Mouse (Mus musculus) T-helper 1 cell (primary cell): Measurements from ENCODE around the gene Rnf220.

Experiments used
- in situ Hi-C: fragments of 300-600 bp; cut with MboI, MseI; formaldehyde crosslinking; loops from one replicate; pipeline ENCODE4 v1.15.1; 2025; ENCODE audit warnings: high pct_unique_total_duplicates

The Rnf220 gene

GRCm38 (mm10) chr4:117496482-117497165 is at the start of gene Rnf220:
Gene Rnf220, minus strand, starts transcription at chr4:117497052.
- in situ Hi-C loops: no loop called here

GRCm38 (mm10) chr4:117546616-117547015 is 49.8 kb upstream of the Rnf220 start:
- in situ Hi-C loops: loop anchor here (10.0 kb wide), 1 partner anchor 1628 kb away; the partner anchor contains the start of gene Zfp691

GRCm38 (mm10) chr4:117545448-117545847 is 48.6 kb upstream of the Rnf220 start:
- in situ Hi-C loops: loop anchor here (10.0 kb wide), 1 partner anchor 1629 kb away; the partner anchor contains the start of gene Zfp691

GRCm38 (mm10) chr4:117540571-117540970 is 43.7 kb upstream of the Rnf220 start:
- in situ Hi-C loops: loop anchor here (10.0 kb wide), 1 partner anchor 1634 kb away; the partner anchor contains the start of gene Zfp691

GRCm38 (mm10) chr4:117539329-117539980 is 42.6 kb upstream of the Rnf220 start:
- in situ Hi-C loops: loop anchor here (10.0 kb wide), 1 partner anchor 795 kb away; no protein-coding TSS in a partner anchor

- in situ Hi-C loops: loop anchor here (10.0 kb wide), 1 partner anchor 792 kb away; no protein-coding TSS in a partner anchor
These were observed 40.1 kb upstream of the Rnf220 start for GRCm38 (mm10) chr4:117537002-117537401.

GRCm38 (mm10) chr4:117535496-117536200 is 38.8 kb upstream of the Rnf220 start:
- in situ Hi-C loops: loop anchor here (10.0 kb wide), 1 partner anchor 791 kb away; no protein-coding TSS in a partner anchor

- in situ Hi-C loops: loop anchor here (5.0 to 10.0 kb wide), 2 partner anchors 193 to 785 kb away; no protein-coding TSS in a partner anchor
These were observed 33.0 kb upstream of the Rnf220 start for GRCm38 (mm10) chr4:117529843-117530242.

GRCm38 (mm10) chr4:117527952-117528351 is 31.1 kb upstream of the Rnf220 start:
- in situ Hi-C loops: loop anchor here (5.0 kb wide), 1 partner anchor 191 kb away; no protein-coding TSS in a partner anchor

GRCm38 (mm10) chr4:117527116-117527899 is 30.5 kb upstream of the Rnf220 start:
- in situ Hi-C loops: loop anchor here (5.0 kb wide), 1 partner anchor 190 kb away; no protein-coding TSS in a partner anchor

GRCm38 (mm10) chr4:117525990-117526389 is 29.1 kb upstream of the Rnf220 start:
- in situ Hi-C loops: loop anchor here (5.0 kb wide), 1 partner anchor 189 kb away; no protein-coding TSS in a partner anchor

GRCm38 (mm10) chr4:117521350-117521749 is 24.5 kb upstream of the Rnf220 start:
- in situ Hi-C loops: no loop called here

- in situ Hi-C loops: no loop called here
These were observed 21.4 kb upstream of the Rnf220 start for GRCm38 (mm10) chr4:117518246-117518645.

GRCm38 (mm10) chr4:117499043-117499442 is 2.2 kb upstream of the Rnf220 start:
- in situ Hi-C loops: no loop called here

GRCm38 (mm10) chr4:117495869-117496401 is 917 bp downstream of the Rnf220 start:
- in situ Hi-C loops: no loop called here

- in situ Hi-C loops: no loop called here
These were observed 1.8 kb downstream of the Rnf220 start for GRCm38 (mm10) chr4:117494911-117495501.

- in situ Hi-C loops: no loop called here
These were observed 2.7 kb downstream of the Rnf220 start for GRCm38 (mm10) chr4:117493905-117494851.

- in situ Hi-C loops: no loop called here
These were observed 3.7 kb downstream of the Rnf220 start for GRCm38 (mm10) chr4:117493161-117493568.

GRCm38 (mm10) chr4:117491840-117492239 is 5.0 kb downstream of the Rnf220 start:
- in situ Hi-C loops: no loop called here
